Mouse (Mus musculus) kidney, postnatal 36 days (tissue): ENCODE results near the gene Ift20.

Source experiments
- DNase-seq, 2 experiments: peaks; one replicate each; pipeline ENCODE4 v3.0.0; 2021 to 2022; ENCODE audit warnings: mixed read lengths in 2 of 2

Ift20 gene

DNA sequence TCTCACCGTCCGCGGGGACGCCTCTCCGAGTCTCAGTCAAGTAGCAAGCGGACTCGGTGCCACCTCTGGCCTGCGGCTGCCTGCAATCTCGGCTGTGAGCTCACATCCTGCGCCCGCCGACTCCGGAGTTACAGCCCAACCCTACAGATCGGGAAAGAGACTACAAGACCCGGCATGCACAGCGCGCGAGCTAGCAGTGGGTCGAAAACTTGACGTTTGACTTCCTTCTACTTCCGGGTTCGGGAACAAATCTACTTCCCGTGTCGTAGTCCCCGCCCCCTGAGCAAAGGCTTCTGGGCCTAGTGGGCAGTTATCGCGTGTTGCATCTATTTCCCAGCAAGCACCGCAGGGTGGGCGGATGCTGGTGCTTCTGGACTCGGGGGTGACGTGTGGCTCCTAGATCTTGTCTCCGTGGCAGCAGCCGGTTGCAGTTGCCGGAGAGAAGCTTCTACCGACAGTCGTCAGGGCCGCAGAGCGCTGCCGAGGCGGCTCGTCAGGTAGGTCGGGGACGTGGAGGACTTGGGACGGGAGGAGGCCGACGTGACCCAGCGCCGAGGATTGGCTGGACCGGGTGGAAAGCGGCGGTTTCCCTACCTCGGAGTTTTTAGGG, at the start of gene Ift20, which contains the start of gene Tnfaip1:
Gene Ift20 (plus strand): TSS at position 282 of the 610 bp plus-strand sequence.
Gene Tnfaip1 (minus strand): TSS at position 253 of the 610 bp plus-strand sequence.
- peak; percentile 99 to 100 for DNase-seq

DNA sequence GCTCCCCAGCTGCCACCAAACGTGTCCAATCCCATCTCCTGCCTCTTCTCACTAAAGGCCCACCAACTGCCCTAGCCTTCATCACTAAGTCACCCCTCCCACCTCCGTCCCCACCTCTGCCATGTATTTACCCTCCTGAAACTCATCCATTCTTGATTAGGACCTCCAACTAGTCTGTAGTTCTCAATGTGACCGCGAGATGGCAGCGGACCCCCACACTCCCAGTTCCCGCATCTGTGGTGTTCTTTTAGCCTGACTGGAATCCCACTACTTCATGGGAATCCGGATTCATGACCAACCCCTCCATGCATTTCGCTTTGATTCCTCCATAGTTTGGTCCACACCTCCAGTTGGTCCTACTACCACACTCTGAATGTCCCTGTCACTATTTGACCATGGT, 48.0 kb upstream of the Ift20 start:
- DNase-seq = peak; percentile 62 to 85

DNA sequence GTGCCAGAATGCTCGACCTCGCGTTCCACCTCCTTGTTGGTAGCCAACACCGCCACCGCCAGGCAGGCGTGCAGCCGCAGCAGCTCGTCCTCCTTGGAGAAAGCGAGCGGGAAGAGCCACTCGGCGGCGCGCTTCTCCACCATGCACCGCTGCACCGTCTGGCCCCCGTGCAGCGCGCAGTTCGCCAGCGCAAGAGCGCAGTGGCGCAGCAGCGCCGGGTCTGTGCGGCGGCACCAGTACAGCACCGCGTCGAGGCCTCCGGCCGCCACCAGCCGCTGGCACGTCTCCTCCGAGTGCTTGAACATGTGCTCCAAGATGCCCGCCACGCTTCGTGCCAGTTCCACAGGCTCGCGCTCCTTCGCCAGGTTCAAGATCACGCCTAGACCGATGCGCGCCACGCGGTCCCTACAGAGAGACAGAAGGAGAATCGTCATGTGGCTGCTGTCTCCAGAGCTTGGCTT, 45.4 kb upstream of the Ift20 start:
- peak in 1 of 2 experiments; percentile 61 for DNase-seq

DNA sequence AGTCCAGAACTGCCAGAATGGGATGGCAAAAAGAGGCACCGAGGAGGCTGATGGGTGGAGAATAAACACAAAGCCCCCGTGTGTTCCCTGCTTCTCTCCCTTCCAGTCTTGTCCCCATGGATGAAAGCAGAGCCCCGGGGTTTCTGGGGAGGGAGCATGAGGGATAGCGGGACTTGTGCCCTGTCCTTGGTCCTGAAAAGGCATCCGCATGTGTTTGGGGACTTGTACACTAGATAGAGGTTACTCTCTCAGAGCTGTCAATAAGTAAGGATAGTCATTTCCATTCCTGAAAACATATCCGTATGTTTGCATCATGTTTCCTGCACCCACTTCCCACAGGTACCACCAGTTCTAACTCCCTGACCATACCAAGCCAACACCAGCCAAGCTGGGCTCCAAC, 40.3 kb upstream of the Ift20 start:
- DNase-seq = peak in 1 of 2 experiments; percentile 66

DNA sequence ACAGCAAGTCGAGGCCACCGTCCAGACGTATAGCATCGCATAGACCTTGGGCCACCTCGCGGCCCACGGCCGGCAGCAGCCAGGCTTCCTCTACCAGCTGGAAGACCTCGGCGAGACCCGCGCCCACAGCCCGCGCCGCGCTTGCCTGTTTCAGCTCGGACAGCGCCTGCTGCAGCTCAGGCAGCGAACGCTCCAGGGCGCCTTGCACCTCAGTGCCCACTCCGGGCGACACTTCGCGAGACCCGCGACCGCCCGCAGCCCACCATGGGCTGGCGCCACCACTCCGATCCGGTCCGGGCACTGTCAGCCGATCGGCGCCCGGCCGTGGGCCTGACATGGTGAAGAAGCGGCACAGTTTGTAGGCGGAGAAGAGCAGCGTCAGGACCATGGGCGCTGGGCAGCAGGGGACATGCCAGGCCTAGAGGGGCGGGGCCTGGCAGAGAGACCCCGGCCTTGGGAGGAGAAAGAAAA, 39.1 kb upstream of the Ift20 start:
- peak in 1 of 2 experiments; percentile 36 for DNase-seq

DNA sequence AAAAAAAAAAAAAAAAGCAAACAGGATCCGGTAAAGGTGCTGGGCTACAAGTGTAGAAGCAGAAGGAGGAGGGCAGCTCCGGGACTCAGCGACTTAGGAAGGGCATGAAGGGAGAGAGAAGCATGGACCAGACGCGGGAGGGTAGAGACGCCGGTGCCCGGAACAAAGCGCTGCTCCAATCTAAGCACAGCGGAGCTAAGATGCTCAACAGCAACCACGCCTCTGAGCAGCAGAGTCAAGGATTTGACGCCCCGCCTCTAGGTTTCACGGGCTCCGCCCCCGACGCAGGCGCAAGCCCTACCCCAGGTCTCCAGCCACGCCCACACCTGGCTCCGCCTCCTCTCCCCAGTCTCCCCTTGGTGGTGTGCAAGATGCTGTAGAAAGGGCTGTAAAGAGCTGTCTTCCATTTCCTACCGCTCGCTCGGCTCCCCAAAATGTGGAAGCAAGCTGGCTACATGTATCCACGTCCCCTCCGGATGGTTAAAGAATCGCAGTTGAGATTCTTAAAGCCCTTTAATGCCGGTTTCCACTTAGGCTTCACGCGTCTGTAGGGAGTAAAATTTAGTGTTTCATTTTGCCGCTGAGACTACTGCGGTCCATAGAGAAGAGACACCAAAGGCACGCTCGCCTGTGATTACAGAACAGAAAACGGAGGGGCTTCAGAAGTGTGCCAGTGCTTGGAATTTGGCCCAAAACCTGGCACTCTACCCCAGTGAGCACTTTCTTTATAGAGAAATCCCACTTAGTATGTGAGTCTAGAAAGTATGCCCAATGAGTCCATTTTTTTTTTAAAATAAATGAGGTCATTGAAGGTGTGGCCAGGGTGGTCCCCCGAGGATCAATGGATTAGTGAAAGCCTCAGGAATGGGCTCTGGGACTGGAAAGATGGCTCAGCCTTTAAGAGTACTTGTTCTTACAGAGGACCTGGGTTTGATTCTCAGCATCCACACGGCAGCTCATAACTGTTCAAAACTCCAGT, 38.3 kb upstream of the Ift20 start, which contains the start of gene Sarm1:
Gene Sarm1 (minus strand): TSS at position 211 of the 979 bp plus-strand sequence.
- DNase-seq = peak; percentile 93 to 97

DNA sequence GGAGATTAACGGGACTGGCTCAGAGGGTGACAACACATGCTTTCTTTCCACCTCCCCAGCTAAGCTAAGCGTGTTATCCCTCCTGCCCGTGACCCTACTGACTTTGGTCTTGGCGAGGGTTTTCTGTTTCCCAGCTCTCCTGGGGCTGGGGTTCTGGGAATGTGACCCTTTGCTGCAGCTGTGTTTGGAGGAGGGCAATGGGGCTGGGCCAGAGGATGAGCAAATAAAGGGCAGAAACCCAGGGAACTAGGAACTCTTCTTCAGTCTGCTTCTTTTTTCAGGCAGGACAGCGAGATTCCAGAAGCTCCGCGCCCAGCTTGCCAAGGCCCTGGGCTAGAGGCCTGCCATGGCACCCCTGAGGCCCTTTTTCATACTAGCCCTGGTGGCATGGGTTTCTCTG, 37.2 kb upstream of the Ift20 start, which contains the start of gene Vtn:
Gene Vtn (plus strand): TSS at position 88 of the 400 bp plus-strand sequence.
- no peak for DNase-seq

DNA sequence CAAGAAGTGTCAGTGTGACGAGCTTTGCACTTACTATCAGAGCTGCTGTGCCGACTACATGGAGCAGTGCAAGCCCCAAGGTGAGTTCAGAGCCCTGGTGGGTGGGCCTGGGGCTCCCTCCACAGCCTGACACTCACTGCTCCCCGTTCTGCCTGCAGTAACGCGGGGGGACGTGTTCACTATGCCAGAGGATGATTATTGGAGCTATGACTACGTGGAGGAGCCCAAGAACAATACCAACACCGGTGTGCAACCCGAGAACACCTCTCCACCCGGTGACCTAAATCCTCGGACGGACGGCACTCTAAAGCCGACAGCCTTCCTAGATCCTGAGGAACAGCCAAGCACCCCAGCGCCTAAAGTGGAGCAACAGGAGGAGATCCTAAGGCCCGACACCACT, 36.6 kb upstream of the Ift20 start:
- DNase-seq = no peak

DNA sequence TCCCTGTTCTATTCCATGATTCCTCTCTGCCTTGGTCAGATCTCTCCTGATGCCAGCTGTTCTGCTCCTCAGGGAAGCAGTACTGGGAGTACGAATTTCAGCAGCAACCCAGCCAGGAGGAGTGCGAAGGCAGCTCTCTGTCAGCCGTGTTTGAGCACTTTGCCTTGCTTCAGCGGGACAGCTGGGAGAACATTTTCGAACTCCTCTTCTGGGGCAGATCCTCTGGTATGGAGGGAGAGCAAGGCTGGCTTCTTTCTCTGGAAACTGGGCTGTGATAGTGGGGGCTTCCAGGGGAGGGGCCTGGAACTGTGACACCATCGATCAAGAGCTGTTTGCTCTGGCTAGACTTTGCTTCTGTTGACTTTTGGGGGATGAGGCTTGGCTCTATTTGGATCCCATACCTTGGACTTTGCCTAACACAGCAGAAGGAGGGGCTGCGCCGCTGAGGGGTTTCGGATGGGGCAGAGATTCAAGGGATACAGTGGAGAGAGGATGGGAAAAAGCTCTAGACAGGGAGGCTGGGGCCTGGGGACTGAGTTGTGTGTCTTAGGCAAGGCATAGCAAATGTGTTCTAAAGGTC, 35.4 kb upstream of the Ift20 start:
- no peak for DNase-seq

DNA sequence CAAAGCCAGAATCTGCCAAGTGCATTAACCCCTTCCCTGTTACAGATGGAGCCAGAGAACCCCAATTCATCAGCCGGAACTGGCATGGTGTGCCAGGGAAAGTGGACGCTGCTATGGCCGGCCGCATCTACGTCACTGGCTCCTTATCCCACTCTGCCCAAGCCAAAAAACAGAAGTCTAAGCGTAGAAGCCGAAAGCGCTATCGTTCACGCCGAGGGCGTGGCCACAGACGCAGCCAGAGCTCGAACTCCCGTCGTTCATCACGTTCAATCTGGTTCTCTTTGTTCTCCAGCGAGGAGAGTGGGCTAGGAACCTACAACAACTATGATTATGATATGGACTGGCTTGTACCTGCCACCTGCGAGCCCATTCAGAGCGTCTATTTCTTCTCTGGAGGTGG, 34.6 kb upstream of the Ift20 start:
- DNase-seq = no peak

DNA sequence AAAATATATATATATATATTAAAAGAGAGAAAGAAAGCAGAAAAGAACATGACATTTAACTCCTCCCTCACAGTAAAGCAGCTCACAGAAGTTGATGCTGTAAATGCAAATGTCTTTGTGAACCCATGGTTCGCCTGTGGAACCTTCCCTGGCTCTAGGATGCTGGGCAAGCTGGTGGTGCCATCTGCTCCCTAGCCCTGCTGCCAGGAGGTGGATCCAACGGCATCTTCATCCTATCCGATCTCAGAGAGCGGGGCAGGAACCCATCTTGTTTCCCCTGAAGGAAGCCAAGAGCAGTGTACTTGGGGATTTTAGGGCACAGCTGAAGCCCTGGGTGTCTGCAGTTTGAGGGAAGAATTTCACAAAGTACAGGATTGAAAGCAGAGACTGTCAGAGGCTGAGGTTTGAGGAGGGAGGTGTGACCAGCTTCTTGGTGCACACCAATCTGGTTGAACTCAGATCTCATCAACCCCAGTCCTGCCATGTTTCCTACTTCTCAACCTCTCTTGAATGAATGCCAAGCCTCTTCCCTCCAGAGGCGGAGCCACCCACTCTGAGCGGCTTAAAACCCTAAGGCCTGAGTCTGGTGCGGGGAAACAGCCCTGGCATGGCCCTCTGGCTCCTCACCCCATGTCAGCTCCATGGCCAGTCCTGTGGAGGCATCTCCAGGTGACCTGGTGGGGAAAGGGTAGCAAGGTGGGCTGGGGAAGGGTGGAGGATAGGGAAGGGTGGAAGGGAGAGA, 33.1 kb upstream of the Ift20 start, which contains the start of gene Sebox:
Gene Sebox (plus strand): TSS at position 539 of the 742 bp plus-strand sequence.
- DNase-seq = no peak

DNA sequence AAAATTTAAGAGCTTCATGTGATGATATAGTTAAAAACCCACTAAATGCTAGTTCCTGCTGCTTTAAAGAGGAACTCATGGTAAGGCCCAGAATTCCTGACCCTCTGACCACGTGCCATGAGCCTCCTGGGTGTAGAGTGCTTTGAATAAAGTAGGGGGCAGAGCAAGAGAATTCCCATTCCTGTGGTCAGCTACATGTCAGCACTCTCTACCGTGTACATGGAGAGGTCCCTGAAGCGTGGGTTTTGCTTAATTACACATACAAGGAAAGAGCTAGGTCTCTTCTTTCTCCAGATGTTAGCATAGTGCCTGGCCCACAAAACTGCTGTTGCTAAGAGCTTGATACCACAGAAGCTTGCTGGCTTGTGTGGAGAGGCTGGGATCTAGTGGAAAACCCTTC, 30.7 kb upstream of the Ift20 start:
- DNase-seq = no peak

DNA sequence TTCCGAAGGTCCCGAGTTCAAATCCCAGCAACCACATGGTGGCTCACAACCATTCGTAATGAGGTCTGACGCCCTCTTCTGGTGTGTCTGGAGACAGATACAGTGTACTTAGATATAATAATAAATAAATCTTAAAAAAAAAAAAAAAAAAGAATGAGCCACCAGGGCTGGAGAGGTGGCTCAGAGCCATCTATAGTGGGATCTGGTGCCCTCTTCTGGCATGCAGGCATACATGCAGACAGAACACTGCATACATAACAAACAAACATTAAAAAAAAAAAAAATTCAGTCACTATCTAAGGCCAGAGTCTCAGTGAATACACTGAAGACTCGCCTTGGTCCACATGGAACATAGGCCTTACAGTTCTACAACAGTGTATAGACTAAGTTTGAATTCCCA, 27.0 kb upstream of the Ift20 start:
- DNase-seq = peak in 1 of 2 experiments; percentile 45

DNA sequence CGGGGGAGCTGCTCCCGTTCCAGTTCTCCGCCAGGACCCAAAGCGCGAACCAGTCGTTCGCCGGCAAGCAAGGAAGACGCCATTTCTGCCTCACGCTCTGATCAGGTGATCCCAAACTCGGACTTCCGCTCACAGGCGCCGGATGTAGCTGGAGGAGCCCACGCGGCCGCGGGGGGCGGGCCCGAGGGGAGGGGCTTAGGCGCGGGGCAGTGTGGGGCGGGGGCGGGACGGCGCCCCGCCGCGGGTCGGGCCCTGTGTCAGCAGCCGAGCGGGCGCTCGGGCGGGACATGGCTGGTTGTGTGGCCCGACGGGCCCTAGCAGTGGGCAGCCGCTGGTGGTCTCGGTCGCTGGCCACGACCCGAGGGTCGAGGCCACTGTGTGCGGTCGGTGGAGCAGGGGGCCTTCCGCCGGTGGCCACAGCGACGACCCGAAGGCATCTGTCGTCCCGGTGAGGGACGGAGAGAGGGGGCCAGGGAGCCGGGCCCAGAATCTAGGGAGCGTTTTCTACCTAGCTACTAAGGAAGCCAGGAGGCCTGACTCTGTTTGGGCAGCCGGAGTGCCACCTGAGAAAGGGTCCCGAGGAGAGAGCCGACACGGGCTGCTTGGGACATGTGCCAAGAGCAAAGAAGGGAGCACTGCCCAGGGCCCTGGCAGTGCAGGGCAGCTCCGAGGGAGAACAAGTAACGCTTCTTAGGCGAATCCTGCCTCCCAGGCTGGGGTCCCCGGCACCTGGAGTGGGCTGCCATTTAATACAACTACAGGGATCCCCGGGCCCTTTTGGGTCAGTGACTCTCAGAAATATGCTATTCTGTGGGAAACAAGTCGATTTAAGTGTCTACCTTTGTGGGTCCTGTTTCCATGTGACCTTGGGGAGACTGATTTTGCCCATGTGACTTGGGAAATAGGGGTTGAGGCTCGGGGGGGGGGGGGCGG, 23.9 kb upstream of the Ift20 start, which contains the start of the genes Tmem199 and Poldip2:
Gene Tmem199 (minus strand): TSS at position 148 of the 933 bp plus-strand sequence.
Gene Poldip2 (plus strand): TSS at position 169 of the 933 bp plus-strand sequence.
- DNase-seq = peak; percentile 93 to 96

DNA sequence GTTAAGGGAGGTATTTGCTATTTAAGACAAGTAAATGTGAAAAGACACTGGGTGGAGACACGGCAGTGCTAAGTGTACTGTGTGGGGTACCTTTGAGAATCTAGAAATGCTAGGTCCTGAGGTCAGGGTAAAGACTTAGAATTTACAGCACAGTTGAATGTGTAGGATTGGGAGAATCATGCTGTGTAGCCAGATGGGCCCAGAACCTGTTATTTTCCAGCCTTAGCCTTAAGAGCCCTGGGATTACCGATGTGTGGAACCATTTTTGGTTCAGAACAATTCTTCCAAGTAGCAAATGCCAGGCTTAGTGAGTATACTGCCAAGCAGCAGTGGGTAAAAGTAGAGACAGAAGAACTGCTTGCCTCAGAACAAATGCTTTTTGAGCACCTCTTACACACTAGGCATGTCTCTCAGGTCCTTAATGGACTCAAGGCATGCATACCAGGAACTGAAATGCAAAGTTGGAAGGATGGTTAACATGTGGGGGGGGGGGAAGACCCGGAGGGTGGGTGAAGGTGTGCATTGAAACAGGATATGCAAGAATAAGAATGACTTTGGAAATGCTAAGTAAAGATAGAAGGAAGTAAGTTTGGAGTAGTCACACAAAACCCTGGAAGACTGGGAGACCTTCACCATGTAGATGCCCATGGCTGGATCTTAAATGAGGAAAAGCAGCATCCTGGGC, 22.9 kb upstream of the Ift20 start:
- DNase-seq = no peak

DNA sequence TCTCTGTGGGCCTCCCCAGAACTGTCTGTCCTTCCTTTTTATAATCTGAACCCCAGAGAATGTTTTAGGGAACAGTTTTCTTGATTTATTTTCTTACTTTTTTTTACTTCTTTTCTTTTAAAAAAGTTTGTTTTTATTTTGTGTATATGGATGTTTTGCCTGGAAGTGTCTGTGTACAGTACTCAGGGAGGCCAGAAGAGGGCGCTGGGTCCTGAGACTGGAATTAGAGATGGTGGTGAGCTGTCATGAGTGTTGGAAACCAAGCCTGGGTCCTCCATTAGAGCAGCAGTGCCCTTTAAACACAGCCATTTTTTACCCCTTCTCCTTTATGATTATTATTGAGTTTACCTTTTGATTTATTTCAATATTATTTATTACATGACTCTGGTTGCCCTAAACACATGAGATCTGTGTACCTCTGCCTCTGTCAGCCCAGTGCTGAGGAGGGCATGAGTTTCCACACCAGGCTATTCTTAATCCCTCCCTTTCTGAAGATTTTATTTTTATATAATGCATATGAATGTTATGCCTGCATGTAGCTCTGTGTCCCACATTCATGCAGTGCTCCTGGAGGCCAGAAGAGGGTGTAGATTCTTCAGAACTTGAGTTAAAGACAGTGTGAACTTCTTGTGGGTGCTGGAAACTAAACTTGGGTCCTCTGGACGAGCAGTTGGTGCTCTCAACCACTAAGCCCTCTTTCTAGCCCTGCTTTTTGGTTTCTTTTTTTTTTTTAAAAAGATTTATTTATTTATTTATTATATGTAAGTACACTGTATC, 20.4 kb upstream of the Ift20 start:
- DNase-seq = peak in 1 of 2 experiments; percentile 52

DNA sequence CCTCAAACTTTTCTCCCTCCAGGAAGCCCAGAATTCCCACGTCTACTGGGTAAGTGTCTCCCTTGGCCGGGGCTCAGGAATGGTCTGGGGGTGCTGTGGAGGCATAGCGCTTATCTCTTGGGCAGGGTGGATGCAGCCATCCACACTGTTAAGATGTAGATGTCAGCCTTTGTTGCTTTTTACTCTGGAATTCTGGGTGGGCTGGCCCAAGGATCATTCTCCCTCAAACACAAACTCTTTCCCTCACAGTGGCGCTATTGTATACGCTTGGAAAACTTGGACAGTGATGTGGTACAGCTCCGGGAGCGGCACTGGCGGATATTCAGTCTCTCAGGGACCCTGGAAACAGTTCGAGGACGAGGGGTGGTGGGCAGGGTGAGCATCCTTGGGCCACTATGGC, 17.2 kb upstream of the Ift20 start:
- DNase-seq = no peak

DNA sequence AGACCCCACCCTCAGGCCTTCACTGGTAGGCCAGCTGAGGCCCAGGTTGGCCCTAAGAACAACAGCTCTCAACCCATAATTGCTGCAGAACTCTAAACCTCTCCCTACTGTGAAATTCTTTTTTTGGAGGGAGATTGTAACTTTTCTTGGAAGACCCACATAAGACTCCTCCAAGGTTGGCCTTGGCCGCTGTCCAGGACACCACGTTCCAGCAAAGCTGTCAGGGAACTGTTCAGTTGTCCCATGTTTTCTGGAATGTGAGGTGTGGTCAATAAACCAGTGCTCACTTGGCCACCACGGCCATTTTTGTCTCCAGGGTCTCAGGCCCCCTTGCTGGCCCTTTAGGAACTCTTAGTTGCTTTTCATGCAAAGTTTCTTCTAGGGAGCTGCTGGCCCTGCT, 14.3 kb upstream of the Ift20 start:
- peak in 1 of 2 experiments; percentile 20 for DNase-seq

DNA sequence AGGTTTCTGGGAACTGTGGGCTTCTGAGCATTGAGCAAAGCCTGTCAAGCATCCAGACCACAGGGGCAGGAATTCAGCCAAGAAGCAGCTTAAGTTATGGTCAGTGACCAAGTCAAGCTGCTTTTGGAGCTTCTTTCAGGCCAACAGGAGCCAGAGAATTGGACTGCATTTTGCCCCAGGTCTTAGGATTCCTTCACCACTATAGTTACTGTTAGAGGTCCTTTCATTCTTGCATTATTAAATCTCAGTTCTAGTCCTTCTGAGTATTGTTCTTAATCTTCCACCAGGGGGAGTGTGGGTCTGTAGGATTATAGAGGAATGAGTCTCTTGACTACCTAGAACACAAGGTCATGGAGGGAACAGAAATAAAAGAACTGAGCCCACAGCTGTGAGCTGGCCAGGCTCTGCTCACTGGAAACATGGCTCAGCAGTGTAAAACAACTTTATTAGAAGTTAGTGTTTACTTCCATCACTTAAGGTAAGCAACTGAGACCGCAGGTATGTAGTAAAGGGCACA, 13.6 kb upstream of the Ift20 start:
- DNase-seq = peak; percentile 18 to 57
